Mouse (Mus musculus): ENCODE measurements around the gene Rnf208. TPM values are rescaled to one million over a fixed set of nuclear protein-coding genes. Genes with fewer than 3 reads are reported as not detected.
"Not testable (repeated sequence)": the region's sequence is repeated elsewhere in the genome, so short reads cannot be mapped to it uniquely, and the experiment has no call there.

Gene Rnf208
- polyA plus RNA-seq, 1 experiment from 2014 or later, result 148 TPM

DNA sequence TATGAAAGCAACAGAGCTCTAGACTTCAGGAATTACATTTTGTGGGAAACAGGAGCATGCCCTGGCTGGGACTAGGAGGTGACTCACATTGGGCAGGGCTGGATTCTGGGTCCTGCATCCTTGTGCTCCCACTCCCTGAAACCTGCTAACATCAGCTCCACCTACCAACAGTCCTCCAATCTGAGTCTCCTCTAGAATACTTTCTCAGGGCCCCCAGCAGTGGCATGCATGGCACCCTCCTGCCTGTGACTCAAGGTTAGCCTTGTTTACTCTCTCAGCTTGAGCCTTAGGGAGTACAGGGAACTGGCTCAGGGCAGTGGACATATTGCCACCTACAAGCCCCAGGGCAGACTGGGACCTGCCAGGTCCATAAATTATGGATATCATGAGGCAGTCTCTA, 3.9 kb upstream of the Rnf208 start:
- ATAC-seq (replicated peaks), result no peak
- Histone ChIP-seq H3K27ac (no peak overlapping the region), H3K9ac (no peak overlapping the region), H3K27me3 (replicated peaks) (peaks cover 6% of the 10 kb centered on the region; the same call in 1 of the 2 replicates), H3K9me3 (no peaks in the 10 kb centered on the region), H3K4me3 (no peak overlapping the region), H3K4me2 (no peak overlapping the region), H3K4me1 (peaks cover 21% of the 10 kb centered on the region), H3K36me3 (replicated peaks) (no peaks in the 10 kb centered on the region)

DNA sequence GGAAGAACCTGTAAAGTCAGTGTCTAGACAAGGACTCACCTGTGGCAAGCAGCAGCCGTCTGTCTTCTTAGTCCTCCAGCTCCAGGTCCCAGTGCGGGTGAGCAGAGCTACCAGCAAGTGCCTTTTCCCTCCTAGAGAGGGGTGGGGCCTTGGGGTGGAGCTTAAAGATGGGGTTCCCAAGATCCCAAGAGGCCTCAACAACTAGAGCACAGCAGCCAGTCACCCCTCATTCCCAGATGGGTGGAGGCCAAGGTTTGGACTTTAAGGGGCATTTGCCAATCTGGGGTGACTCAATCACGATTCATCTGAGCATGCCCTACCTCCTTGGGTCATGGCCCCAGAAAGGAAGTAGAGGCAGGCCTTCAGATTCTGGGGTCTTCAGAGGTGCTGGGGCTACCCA, 2.3 kb upstream of the Rnf208 start:
- peaks cover 6% of the 10 kb centered on the region; the same call in 1 of the 2 replicates for H3K27me3 ChIP-seq (replicated peaks)
- no peak overlapping the region for H3K4me3 ChIP-seq
- no peak overlapping the region for H3K9ac ChIP-seq
- no peaks in the 10 kb centered on the region for H3K36me3 ChIP-seq (replicated peaks)
- WGBS, result 90% methylated on average over 3 of the region's 3 CpGs
- H3K9me3 ChIP-seq, result no peaks in the 10 kb centered on the region
- no peak for ATAC-seq (replicated peaks)
- H3K27ac ChIP-seq, result no peak overlapping the region
- no peak overlapping the region for H3K4me2 ChIP-seq
- peaks cover 31% of the 10 kb centered on the region for H3K4me1 ChIP-seq

DNA sequence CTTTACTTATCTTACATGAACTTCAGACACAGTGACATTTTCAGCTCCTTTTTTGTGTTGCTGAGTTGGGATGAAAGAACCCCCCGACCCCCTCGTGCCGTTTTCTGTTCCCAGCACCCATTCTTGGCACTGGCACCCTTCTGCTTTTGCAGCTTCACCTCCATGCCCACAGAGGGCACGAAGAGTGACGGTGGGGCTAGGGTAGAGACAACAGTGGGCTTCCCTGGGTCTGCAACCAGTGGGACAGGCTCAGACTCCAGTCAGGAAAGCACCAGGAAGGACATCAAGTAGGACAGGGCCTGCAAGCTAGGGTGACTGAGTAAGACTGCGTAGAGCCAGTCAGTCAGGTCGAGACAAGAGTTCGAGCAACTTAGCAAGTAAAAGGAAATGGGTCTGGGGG, 1.7 kb upstream of the Rnf208 start:
- Histone ChIP-seq H3K9ac (no peak overlapping the region; the same call in 1 of the 2 replicates), H3K4me1 (peaks cover 31% of the 10 kb centered on the region), H3K9me3 (no peaks in the 10 kb centered on the region), H3K27ac (peak overlapping the region; percentile 77), H3K4me2 (peak overlapping the region; percentile 90), H3K27me3 (replicated peaks) (0 out of 2 replicates have a peak, but pooled peaks cover under 1% of the 10 kb centered on the region), H3K36me3 (replicated peaks) (no peaks in the 10 kb centered on the region), H3K4me3 (peak overlapping the region; percentile 56)
- WGBS, result 47% methylated on average over 8 of the region's 8 CpGs
- ATAC-seq (replicated peaks), result peak; percentile 12; the same call in 1 of the 2 replicates

DNA sequence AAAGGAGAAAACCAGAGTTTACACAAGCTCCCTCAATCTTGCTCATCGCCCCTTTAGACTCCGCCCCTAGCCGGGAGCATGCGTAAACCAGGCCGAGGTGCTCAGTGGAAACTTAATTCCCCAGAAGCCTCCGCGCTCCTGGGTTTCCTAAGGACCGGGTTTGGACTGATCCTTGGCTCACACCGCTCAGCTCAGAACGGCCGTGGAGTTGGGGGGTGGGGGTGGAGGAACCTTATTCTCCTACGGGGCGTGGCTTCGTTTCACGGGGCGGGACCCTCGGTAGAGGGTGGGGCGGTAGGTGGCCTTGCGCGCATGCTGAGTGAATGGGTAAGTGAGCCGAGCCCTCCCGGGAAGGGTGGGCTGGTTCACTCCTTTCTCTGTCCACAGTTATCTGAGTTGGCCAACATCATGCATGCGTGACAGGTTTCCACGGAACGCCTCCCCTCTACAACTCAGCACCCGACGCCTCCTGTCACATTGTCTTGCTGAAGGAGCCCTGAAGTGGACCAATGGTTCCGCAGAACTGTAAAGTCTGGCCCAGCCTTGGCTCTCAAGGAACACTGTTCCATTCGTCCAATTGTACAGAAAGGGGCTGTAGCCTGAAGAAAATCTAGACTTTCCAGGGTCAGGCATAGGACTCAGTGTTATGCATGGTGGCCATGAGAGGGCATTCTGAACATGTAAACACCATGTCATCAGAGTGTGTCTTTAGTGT, 1.2 kb upstream of the Rnf208 start:
- peak overlapping the region; percentile 40; the same call in 1 of the 2 replicates for H3K9ac ChIP-seq
- WGBS, result 2% methylated on average over 29 of the region's 29 CpGs

DNA sequence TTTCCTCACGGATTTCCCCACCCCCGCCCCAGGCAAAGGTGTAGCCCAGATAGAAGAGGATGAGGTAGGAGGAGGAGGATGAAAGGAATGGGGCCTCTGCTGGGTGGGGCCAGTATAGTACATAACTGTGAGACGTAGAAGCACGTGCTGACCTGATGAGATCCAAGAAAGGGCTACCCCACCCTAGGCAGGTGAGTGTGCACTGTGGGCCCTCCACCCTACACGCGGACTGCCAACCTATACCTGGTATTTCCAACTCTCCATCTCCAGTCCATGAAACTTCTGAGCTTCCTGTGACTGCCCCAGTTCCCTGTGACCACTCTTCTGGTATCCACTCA, 648 bp upstream of the Rnf208 start:
- H3K36me3 ChIP-seq (replicated peaks), result no peaks in the 10 kb centered on the region
- peak overlapping the region; percentile 77 for H3K27ac ChIP-seq
- peaks cover 31% of the 10 kb centered on the region for H3K4me1 ChIP-seq
- H3K9ac ChIP-seq, result no peak overlapping the region
- no peaks in the 10 kb centered on the region for H3K27me3 ChIP-seq (replicated peaks)
- peak overlapping the region; percentile 90 for H3K4me2 ChIP-seq
- peak overlapping the region; percentile 56 for H3K4me3 ChIP-seq
- no peaks in the 10 kb centered on the region for H3K9me3 ChIP-seq
- 18% methylated on average over 6 of the region's 6 CpGs for WGBS
- ATAC-seq (replicated peaks), result peak; percentile 53

More for the DNA sequence above, 1.2 kb upstream of the Rnf208 start:
- H3K4me3 ChIP-seq, result peak overlapping the region; percentile 56
- ATAC-seq (replicated peaks), result peak; percentile 71
- H3K4me1 ChIP-seq, result peaks cover 31% of the 10 kb centered on the region
- H3K27me3 ChIP-seq (replicated peaks), result no peaks in the 10 kb centered on the region
- no peaks in the 10 kb centered on the region for H3K9me3 ChIP-seq
- H3K27ac ChIP-seq, result peak overlapping the region; percentile 77
- peak overlapping the region; percentile 90 for H3K4me2 ChIP-seq
- H3K36me3 ChIP-seq (replicated peaks), result no peaks in the 10 kb centered on the region

DNA sequence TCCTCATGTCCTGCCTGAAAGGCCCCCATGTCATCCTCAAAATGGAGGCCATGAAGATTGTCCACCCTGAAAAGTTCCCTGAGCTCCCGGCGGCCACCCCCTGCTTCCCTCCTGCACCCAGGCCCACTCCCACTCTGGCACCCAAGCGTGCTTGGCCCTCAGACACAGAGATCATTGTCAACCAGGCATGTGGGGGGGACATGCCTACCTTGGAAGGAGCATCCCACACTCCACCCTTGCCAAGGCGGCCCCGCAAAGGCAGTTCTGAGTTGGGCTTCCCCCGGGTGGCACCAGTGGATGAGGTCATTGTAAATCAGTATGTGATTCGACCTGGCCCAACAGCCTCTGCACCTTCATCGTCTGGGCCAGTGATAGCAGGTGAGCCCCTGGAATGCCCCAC, 1.3 kb downstream of the Rnf208 start:
- H3K9me3 ChIP-seq, result no peaks in the 10 kb centered on the region
- 81% methylated on average over 8 of the region's 8 CpGs for WGBS
- no peak overlapping the region for H3K27ac ChIP-seq
- ATAC-seq (replicated peaks), result no peak
- H3K9ac ChIP-seq, result peak overlapping the region; percentile 65; the same call in 1 of the 2 replicates
- H3K27me3 ChIP-seq (replicated peaks), result no peaks in the 10 kb centered on the region
- H3K4me2 ChIP-seq, result peak overlapping the region; percentile 90
- peaks cover 31% of the 10 kb centered on the region for H3K4me1 ChIP-seq
- H3K36me3 ChIP-seq (replicated peaks), result no peaks in the 10 kb centered on the region
- H3K4me3 ChIP-seq, result peak overlapping the region; percentile 56

DNA sequence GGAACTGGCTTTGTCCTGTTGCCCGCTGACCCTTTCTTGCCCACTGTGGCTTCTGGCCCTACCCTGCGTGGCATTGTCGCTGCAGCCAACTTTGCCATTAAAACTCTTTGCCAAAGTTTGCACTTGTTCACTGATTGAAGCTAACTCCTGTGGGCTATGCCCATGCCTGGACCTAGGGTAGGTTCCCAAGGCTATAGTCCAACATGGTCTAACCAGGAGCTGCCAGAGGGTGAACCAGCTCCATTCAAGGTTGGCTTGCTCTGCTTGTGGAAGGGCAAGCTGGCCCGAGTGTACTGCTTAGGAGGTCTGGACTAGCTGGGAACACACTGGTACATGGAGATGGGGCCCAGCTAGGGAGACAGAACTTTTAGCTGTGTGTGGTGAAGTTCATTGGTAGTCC, 2.1 kb downstream of the Rnf208 start:
- Histone ChIP-seq H3K4me3 (no peak overlapping the region), H3K36me3 (replicated peaks) (no peaks in the 10 kb centered on the region), H3K9me3 (no peaks in the 10 kb centered on the region), H3K4me1 (peaks cover 31% of the 10 kb centered on the region), H3K4me2 (no peak overlapping the region), H3K9ac (no peak overlapping the region), H3K27ac (no peak overlapping the region), H3K27me3 (replicated peaks) (no peaks in the 10 kb centered on the region)
- no peak for ATAC-seq (replicated peaks)
- WGBS, result 89% methylated on average over 4 of the region's 4 CpGs

DNA sequence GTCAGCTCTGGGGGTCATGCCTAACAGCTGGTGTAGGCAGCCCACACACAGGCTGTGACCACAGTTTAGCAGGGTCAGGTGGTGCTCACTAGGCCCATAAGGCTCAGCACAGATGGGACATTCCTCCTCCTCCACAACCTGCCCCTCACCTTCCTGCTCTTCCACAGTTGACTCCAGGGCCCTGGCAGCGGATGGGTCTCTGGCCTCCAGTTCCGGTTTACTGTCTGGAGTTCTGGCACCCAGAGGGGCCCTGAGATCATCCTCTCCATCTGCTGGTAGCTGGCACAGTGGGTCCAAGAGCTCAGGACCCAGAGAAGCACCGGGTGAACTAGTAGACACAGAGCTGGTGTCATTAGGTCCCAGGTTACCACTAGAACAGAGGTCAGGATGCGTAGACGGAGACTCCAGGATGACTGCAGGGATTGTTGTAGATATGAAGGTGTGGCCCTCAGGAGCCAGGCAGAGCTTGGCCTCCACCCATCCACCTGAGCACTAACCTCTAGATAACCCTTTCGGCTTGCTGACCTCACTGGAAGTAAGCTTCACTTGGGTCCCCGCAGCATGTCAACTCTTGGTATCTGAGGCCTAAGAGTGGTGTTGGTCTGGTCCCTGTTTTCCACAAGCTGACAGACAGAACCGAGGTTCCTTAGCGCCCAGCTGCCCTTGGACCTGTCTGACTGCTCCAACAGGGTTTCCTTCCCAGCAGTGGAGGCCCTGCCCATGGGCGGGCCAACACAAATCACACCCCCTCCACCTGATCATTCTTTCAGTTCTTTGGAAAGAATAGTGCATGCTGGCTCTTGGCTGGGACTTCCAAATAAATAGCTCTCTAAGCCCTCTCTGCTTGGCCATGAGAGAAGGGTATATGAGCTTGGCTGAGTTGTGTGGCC, 4.4 kb downstream of the Rnf208 start, which contains the start of gene AL732309.1:
Gene AL732309.1 (minus strand): TSS at position 681 of the 890 bp plus-strand sequence.
- H3K4me3 ChIP-seq, result no peak within 1 kb of the TSS
- H3K27me3 ChIP-seq (replicated peaks), result no peaks in the 10 kb centered on the region
- 0 out of 2 replicates have a peak, but pooled peaks cover 4% of the 10 kb centered on the region for H3K36me3 ChIP-seq (replicated peaks)
- H3K9ac ChIP-seq, result no peak within 1 kb of the TSS
- H3K4me2 ChIP-seq, result no peak within 1 kb of the TSS
- ATAC-seq (replicated peaks), result no peak
- peaks cover 21% of the 10 kb centered on the region for H3K4me1 ChIP-seq
- no peak within 1 kb of the TSS for H3K27ac ChIP-seq
- H3K9me3 ChIP-seq, result no peaks in the 10 kb centered on the region
- 93% methylated on average over 10 of the region's 10 CpGs for WGBS

DNA sequence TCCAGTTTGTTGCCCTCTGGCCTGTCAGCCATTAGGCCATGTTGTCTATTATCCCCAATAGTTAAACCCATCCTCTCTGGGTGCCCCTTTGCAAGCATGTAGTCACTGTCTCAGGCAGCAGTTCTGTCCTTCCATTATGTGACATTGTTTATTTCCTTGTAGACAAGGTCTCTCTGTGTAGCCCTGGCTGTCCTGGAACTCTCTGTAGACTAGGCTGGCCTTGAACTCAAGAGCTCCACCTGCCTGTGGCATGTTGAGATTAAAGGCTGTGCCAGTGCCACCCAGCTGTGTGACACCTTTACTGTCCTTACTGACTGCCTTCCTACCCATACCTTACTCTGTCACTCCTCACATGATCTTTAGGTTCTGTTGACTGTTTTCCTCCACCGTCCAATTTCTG, 10.3 kb downstream of the Rnf208 start:
- Histone ChIP-seq H3K36me3 (replicated peaks) (0 out of 2 replicates have a peak, but pooled peaks cover 5% of the 10 kb centered on the region), H3K9ac (no peak overlapping the region), H3K4me1 (peaks cover 23% of the 10 kb centered on the region), H3K27ac (no peak overlapping the region), H3K4me3 (no peak overlapping the region), H3K27me3 (replicated peaks) (no peaks in the 10 kb centered on the region), H3K4me2 (no peak overlapping the region), H3K9me3 (no peaks in the 10 kb centered on the region)
- WGBS, result 87% methylated on average over 1 of the region's 1 CpGs
- no peak for ATAC-seq (replicated peaks)

DNA sequence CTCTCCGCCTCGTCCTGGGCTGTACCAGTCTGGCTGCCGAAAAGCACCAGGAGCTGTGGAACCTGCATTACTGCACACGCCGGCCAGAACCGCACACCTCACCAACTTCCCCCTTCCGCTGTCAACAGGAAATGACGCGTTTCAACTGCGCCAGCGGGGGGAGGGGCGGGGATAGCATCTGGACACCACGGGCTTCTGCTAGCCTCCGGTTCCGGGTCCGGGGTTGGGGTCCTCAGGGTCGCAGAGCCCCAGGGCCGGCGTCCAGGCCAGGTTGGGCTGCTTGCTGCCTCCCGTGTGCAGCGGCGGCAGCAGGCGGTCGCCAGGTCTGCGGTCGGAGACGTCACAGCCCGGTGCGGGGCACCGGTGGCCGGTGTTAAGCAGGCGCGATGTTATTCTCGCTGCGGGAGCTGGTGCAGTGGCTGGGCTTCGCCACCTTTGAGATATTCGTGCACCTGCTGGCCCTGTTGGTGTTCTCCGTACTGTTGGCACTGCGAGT, 13.3 kb downstream of the Rnf208 start, which contains the start of gene Tmem203:
Gene Tmem203 (plus strand): TSS at position 156 of the 496 bp plus-strand sequence.
- H3K36me3 ChIP-seq (replicated peaks), result 0 out of 2 replicates have a peak, but pooled peaks cover 5% of the 10 kb centered on the region
- H3K27ac ChIP-seq, result peak within 1 kb of the TSS; percentile 74
- no peaks in the 10 kb centered on the region for H3K27me3 ChIP-seq (replicated peaks)
- ATAC-seq (replicated peaks), result peak; percentile 92
- peak within 1 kb of the TSS; percentile 87 for H3K4me3 ChIP-seq
- under 1% methylated on average over 39 of the region's 39 CpGs for WGBS
- no peaks in the 10 kb centered on the region for H3K9me3 ChIP-seq
- H3K4me1 ChIP-seq, result peaks cover 25% of the 10 kb centered on the region
- peak within 1 kb of the TSS; percentile 74 for H3K9ac ChIP-seq
- peak within 1 kb of the TSS; percentile 99 for H3K4me2 ChIP-seq

DNA sequence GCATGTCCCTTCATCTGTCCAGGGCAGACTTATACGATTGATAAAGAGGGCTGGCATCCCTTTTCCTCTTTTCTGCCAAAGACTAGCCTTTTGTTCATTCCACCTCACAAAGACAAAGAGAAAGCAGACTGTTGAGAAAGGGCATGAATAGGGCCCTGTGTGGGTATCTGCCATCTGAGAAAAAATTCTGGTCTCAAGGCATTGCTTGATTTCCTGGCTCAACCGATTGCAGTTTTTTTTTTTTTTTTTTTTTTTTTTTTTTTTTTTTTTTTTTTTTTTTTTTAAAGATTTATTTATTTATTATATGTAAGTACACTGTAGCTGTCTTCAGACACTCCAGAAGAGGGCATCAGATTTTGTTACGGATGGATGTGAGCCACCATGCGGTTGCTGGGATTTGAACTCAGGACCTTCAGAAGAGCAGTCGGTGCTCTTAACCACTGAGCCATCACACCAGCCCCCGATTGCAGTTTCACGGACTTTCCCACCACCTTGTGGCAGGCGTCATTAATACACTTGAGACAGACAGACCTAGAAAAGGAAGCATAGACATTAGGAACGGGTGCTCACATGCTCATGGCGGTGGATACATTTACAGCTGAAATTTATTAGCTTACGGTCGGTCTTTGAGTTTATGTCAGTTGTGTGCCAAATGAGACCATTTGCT, 14.5 kb downstream of the Rnf208 start:
- peak overlapping the region; percentile 74; the same call in 1 of the 2 replicates for H3K9ac ChIP-seq
- not testable (repeated sequence) for H3K27ac ChIP-seq; H3K27me3 ChIP-seq (replicated peaks); ATAC-seq (replicated peaks); H3K9me3 ChIP-seq; H3K36me3 ChIP-seq (replicated peaks)
- peak overlapping the region; percentile 99 for H3K4me2 ChIP-seq
- peak overlapping the region; percentile 87 for H3K4me3 ChIP-seq
- 57% methylated on average over 12 of the region's 12 CpGs for WGBS
- peaks cover 25% of the 10 kb centered on the region for H3K4me1 ChIP-seq

DNA sequence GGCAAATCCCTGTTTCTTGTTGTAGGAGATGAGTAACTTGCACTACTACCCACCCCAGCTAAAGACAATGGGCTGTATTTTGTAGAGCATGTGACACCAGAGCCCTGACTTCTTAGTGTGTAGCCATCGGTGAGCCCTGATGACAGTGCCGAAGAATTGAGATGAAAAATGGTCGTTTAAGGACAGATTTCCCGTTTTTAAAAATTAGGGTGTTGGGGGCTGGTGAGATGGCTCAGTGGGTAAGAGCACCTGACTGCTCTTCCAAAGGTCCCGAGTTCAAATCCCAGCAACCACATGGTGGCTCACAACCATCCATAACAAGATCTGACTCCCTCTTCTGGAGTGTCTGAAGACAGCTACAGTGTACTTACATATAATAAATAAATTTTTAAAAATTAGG, 15.2 kb downstream of the Rnf208 start:
- not testable (repeated sequence) for H3K27ac ChIP-seq; H3K4me3 ChIP-seq; H3K9me3 ChIP-seq; H3K27me3 ChIP-seq (replicated peaks); H3K9ac ChIP-seq; ATAC-seq (replicated peaks); H3K4me2 ChIP-seq; H3K36me3 ChIP-seq (replicated peaks)
- H3K4me1 ChIP-seq, result peaks cover 31% of the 10 kb centered on the region
- 89% methylated on average over 5 of the region's 5 CpGs for WGBS

Measured in midbrain, embryonic 15.5 days (tissue).